8 mouse cellular contexts compared by ENCODE assay signal in genomic region chr16:77536746-77537145, GRCm38 (mm10).
DNase-seq lines count a peak whose midpoint lies in the region; ATAC-seq and TF ChIP-seq lines count a peak whose summit lies in the region.

No protein-coding gene starts in this region.

- ATAC-seq in embryonic facial prominence, embryonic 14.5 days (ENCODE audit: low read depth), result peak; percentile 65; the same call in 1 of the 2 replicates
- ATAC-seq in neural tube, embryonic 13.5 days (ENCODE audit: low read depth), result peak; percentile 94

- peak; percentile 12 for DNase-seq in cerebellum, adult 11-12 months
- DNase-seq in cerebellum, adult 11 months, result no peak
- peak; percentile 41 for DNase-seq in embryonic facial prominence, embryonic 14.5 days (ENCODE audit: low spot score)
- peak; percentile 42 to 60 for DNase-seq in layer of hippocampus, postnatal 10 days (ENCODE audit: low spot score in 2 of 2)
- no peak for DNase-seq in heart, postnatal 4 days
- DNase-seq in heart, adult 2 months, result no peak
- DNase-seq in kidney, adult 8-10 months, result no peak

- intact Hi-C loops in heart, adult 2 months (cut with DNase I), result no loop called here

- peaks cover 5% of the 10 kb centered on the region for H3K4me1 ChIP-seq in embryonic facial prominence, embryonic 14.5 days (ENCODE audit: control insufficient read depth, insufficient read depth, low read length)
- peaks cover 34% of the 10 kb centered on the region for H3K4me1 ChIP-seq in neural tube, embryonic 13.5 days (replicated peaks)
- H3K4me1 ChIP-seq in heart, adult 2 months (ENCODE audit: control insufficient read depth, insufficient read depth, low read length), result no peaks in the 10 kb centered on the region

- no peak overlapping the region for H3K9ac ChIP-seq in embryonic facial prominence, embryonic 14.5 days (ENCODE audit: low read depth, low read length)
- peak overlapping the region; percentile 71 for H3K9ac ChIP-seq in neural tube, embryonic 13.5 days
- H3K9ac ChIP-seq in heart, adult 2 months (ENCODE audit: low read depth, low read length), result no peak overlapping the region

- TF ChIP-seq CTCF in heart, adult 2 months (IDR thresholded peaks at IDR 0.05), result no peak

- H3K4me2 ChIP-seq in embryonic facial prominence, embryonic 14.5 days (ENCODE audit: low read depth, low read length), result peak overlapping the region; percentile 5; the same call in 1 of the 2 replicates
- peak overlapping the region; percentile 55 for H3K4me2 ChIP-seq in neural tube, embryonic 13.5 days

- 59% methylated on average over 10 of the region's 10 CpGs for WGBS in embryonic facial prominence, embryonic 14.5 days
- WGBS in neural tube, embryonic 13.5 days, result 7% methylated on average over 10 of the region's 10 CpGs
- WGBS in heart, adult 2 months, result 89% methylated on average over 10 of the region's 10 CpGs

- no peaks in the 10 kb centered on the region for H3K9me3 ChIP-seq in embryonic facial prominence, embryonic 14.5 days (ENCODE audit: control insufficient read depth, low read length)
- no peaks in the 10 kb centered on the region for H3K9me3 ChIP-seq in neural tube, embryonic 13.5 days

- no peaks in the 10 kb centered on the region; the same call in 1 of the 2 replicates for H3K79me2 ChIP-seq in heart, adult 2 months (replicated peaks; ENCODE audit: control insufficient read depth, insufficient read depth, low read length)

- no peak overlapping the region for H3K27ac ChIP-seq in embryonic facial prominence, embryonic 14.5 days (replicated peaks; ENCODE audit: low read depth, low read length)
- peak overlapping the region; percentile 97 for H3K27ac ChIP-seq in neural tube, embryonic 13.5 days (replicated peaks)
- H3K27ac ChIP-seq in heart, adult 2 months, result no peak overlapping the region

- no peak for TF ChIP-seq POLR2A in heart, adult 2 months (IDR thresholded peaks at IDR 0.05; ENCODE audit: insufficient read depth, low read depth, low read length)

- H3K36me3 ChIP-seq in embryonic facial prominence, embryonic 14.5 days (ENCODE audit: control insufficient read depth, insufficient read depth, low read length), result no peaks in the 10 kb centered on the region
- no peaks in the 10 kb centered on the region for H3K36me3 ChIP-seq in neural tube, embryonic 13.5 days
- H3K36me3 ChIP-seq in heart, adult 2 months (ENCODE audit: control insufficient read depth, insufficient read depth, low read length), result no peaks in the 10 kb centered on the region

- TF ChIP-seq EP300 in heart, adult 2 months (IDR thresholded peaks at IDR 0.05; ENCODE audit: insufficient read depth, low read depth, low read length), result no peak

- H3K4me3 ChIP-seq in embryonic facial prominence, embryonic 14.5 days (ENCODE audit: low read depth, low read length), result no peak overlapping the region
- peak overlapping the region; percentile 31 for H3K4me3 ChIP-seq in neural tube, embryonic 13.5 days
- no peak overlapping the region for H3K4me3 ChIP-seq in heart, adult 2 months

- no peaks in the 10 kb centered on the region for H3K27me3 ChIP-seq in embryonic facial prominence, embryonic 14.5 days (replicated peaks; ENCODE audit: control insufficient read depth, insufficient read depth, low read length)
- no peaks in the 10 kb centered on the region for H3K27me3 ChIP-seq in neural tube, embryonic 13.5 days
- H3K27me3 ChIP-seq in heart, adult 2 months (ENCODE audit: control insufficient read depth, insufficient read depth, low read length), result no peaks in the 10 kb centered on the region

Comparison
In these comparisons a context has a peak if more than half of its experiments do, and no peak if none do; other contexts are left out.
1. DNase-seq: peak in cerebellum, adult 11-12 months (single experiment), embryonic facial prominence, embryonic 14.5 days (single experiment) and layer of hippocampus, postnatal 10 days (2 of 2); none in cerebellum, adult 11 months (single experiment), heart, postnatal 4 days (single experiment), heart, adult 2 months (0 of 2) and kidney, adult 8-10 months (0 of 2).